Mouse (Mus musculus) heart, embryonic 16.5 days (tissue): Measurements from ENCODE around the gene Hist1h1t. TPM values are rescaled to one million over a fixed set of nuclear protein-coding genes. Genes with fewer than 3 reads are reported as not detected.

Source experiments
- ATAC-seq: fragments of 200-750 bp; cut with Nextera tagmentation; replicated peaks from 2 replicates; pipeline ENCODE4 v1.8.0; 2017; ENCODE audit warnings: moderate number of reproducible peaks; ENCODE audit not compliant: insufficient read depth, low FRiP score; ENCODE audit errors: extremely low read depth
- H3K27ac ChIP-seq: fragments of 300-500 bp; sonication (generic); 2 replicates; pipeline ENCODE4 v1.5.1; 2014; ENCODE audit warnings: mild to moderate bottlenecking, low read length, control low read depth, moderate library complexity
- H3K27me3 ChIP-seq: fragments of 300-500 bp; sonication (generic); 2 replicates; pipeline ENCODE4 v1.6.1; 2014; ENCODE audit warnings: low read length, mixed read lengths; ENCODE audit not compliant: control insufficient read depth, insufficient read depth
- H3K36me3 ChIP-seq: fragments of 300-500 bp; sonication (generic); 2 replicates; pipeline ENCODE4 v1.6.1; 2014; ENCODE audit not compliant: control insufficient read depth, insufficient read depth
- H3K4me1 ChIP-seq: fragments of 300-500 bp; sonication (generic); 2 replicates; pipeline ENCODE4 v1.6.1; 2014; ENCODE audit warnings: low read length, mixed read lengths; ENCODE audit not compliant: control insufficient read depth, insufficient read depth
- H3K4me2 ChIP-seq: fragments of 300-500 bp; sonication (generic); 2 replicates; pipeline ENCODE4 v1.6.1; 2014; ENCODE audit warnings: low read depth, mild to moderate bottlenecking, control low read depth, low read length
- H3K4me3 ChIP-seq: fragments of 300-500 bp; sonication (generic); 2 replicates; pipeline ENCODE4 v1.5.1; 2014; ENCODE audit warnings: mild to moderate bottlenecking, control low read depth, low read length
- H3K9ac ChIP-seq: fragments of 300-500 bp; sonication (generic); 2 replicates; pipeline ENCODE4 v1.6.1; 2014; ENCODE audit warnings: low read length, control low read depth
- H3K9me3 ChIP-seq: fragments of 300-500 bp; sonication (generic); replicated peaks from 2 replicates; pipeline ENCODE4 v1.6.1; 2016; ENCODE audit warnings: low read length; ENCODE audit not compliant: control insufficient read depth
- WGBS: fragments of 180-500 bp; shearing (Covaris S2); extraction: QIAGEN DNeasy Blood & Tissue Kit; methylation state at CpG from one replicate; pipeline ENCODE4 v1.1.7; 2014; 5-methylcytosine and 5-hydroxymethylcytosine counted together
- polyA plus RNA-seq: library from polyadenylated mRNA; unstranded; fragments of >200 nt; fragmentation: Nextera tagmentation; extraction: Ambion mirVana; gene quantifications from 2 replicates; pipeline ENCODE4 v1.2.1, GENCODE M21; 2015

Gene Hist1h1t
- polyA plus RNA-seq, 1 experiment from 2014 or later = not detected

GRCm38 (mm10) chr13:23724239-23724638 lies 28.6 kb downstream of the Hist1h1t start:
- no peak overlapping the region for H3K9ac ChIP-seq
- no peaks in the 10 kb centered on the region for H3K9me3 ChIP-seq
- WGBS = 48% methylated on average over 4 of the region's 4 CpGs
- no peak overlapping the region for H3K27ac ChIP-seq
- H3K36me3 ChIP-seq = no peaks in the 10 kb centered on the region
- no peak overlapping the region for H3K4me2 ChIP-seq
- H3K4me3 ChIP-seq = no peak overlapping the region
- H3K4me1 ChIP-seq = peaks cover 2% of the 10 kb centered on the region
- no peak for ATAC-seq
- H3K27me3 ChIP-seq = no peaks in the 10 kb centered on the region

- Histone ChIP-seq H3K9ac (no peak overlapping the region), H3K36me3 (no peaks in the 10 kb centered on the region), H3K4me2 (no peak overlapping the region), H3K27ac (no peak overlapping the region), H3K27me3 (no peaks in the 10 kb centered on the region), H3K9me3 (no peaks in the 10 kb centered on the region), H3K4me3 (no peak overlapping the region), H3K4me1 (peaks cover 2% of the 10 kb centered on the region)
- ATAC-seq = no peak
- no CpG with 5 or more reads among the region's 1 CpGs for WGBS
Observed at GRCm38 (mm10) chr13:23725213-23725612, 29.6 kb downstream of the Hist1h1t start.

DNA sequence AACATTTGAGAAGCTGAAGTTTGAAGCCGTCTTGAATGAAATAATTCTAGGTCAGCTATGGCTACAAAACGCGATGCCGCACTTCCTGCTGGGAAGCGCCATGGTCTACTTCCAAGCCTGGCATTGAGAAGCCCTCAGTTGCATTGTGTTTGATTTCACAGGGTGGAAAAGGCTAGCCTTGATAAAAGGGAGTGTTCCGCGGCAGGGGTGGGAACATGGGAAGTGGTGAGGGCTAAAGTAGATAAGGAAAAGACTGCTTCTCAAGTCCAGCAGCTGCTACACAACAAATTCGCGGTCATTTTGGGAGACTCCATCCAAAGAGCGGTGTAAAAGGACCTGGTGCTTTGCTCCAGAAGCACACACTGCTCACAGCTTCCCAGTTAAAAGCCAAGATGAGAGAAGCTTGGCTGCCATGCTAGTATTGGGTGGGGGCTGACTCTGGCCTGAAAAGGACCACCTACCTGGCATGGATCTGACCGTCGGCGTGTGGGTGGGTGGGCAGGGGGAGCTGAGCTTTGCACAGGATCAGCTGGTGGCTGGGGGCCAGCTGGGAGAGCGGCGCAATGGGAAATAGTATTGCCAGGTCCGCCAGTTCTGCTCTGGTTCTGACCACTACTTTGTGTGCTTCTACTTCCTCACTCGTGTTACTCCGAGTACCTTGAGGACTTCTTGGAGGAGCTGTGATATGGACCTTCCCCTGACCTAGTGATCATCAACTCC lies 33.0 kb downstream of the Hist1h1t start:
- H3K36me3 ChIP-seq = no peaks in the 10 kb centered on the region
- ATAC-seq = no peak
- H3K27ac ChIP-seq = no peak overlapping the region
- peaks cover 2% of the 10 kb centered on the region for H3K4me1 ChIP-seq
- no peaks in the 10 kb centered on the region for H3K9me3 ChIP-seq
- no peak overlapping the region for H3K4me3 ChIP-seq
- H3K4me2 ChIP-seq = no peak overlapping the region
- H3K27me3 ChIP-seq = no peaks in the 10 kb centered on the region
- 70% methylated on average over 18 of the region's 18 CpGs for WGBS
- no peak overlapping the region for H3K9ac ChIP-seq

- H3K4me1 ChIP-seq = peaks cover under 1% of the 10 kb centered on the region
- H3K27me3 ChIP-seq = no peaks in the 10 kb centered on the region
- H3K4me2 ChIP-seq = no peak overlapping the region
- H3K36me3 ChIP-seq = no peaks in the 10 kb centered on the region
- WGBS = 85% methylated on average over 9 of the region's 9 CpGs
- H3K27ac ChIP-seq = no peak overlapping the region
- no peak overlapping the region for H3K4me3 ChIP-seq
- H3K9ac ChIP-seq = no peak overlapping the region
- no peaks in the 10 kb centered on the region for H3K9me3 ChIP-seq
- no peak for ATAC-seq
Observed at GRCm38 (mm10) chr13:23729192-23729525, 33.5 kb downstream of the Hist1h1t start.

DNA sequence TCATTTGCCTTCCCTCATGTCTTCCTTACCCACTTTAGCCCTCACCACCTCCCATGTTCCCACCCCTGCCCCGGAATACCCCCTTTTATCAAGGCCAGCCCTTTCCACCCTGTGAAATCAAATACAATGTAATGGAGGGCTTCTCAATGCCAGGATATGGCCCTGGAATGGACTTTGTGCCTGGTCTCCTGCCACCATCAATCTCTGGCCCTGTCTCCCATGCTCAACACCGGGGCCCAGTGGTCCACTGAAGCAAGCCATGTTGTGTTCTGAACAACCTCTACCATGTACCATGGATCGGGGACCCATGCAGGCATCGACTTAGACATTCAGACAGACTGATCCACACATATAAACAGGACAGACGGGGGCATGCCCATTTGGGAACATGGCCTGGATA lies 34.1 kb downstream of the Hist1h1t start:
- Histone ChIP-seq H3K36me3 (no peaks in the 10 kb centered on the region), H3K27me3 (no peaks in the 10 kb centered on the region), H3K9ac (no peak overlapping the region), H3K4me3 (no peak overlapping the region), H3K4me2 (no peak overlapping the region), H3K9me3 (no peaks in the 10 kb centered on the region), H3K4me1 (no peaks in the 10 kb centered on the region; the same call in 1 of the 2 replicates), H3K27ac (no peak overlapping the region)
- 93% methylated on average over 5 of the region's 5 CpGs for WGBS
- ATAC-seq = no peak

DNA sequence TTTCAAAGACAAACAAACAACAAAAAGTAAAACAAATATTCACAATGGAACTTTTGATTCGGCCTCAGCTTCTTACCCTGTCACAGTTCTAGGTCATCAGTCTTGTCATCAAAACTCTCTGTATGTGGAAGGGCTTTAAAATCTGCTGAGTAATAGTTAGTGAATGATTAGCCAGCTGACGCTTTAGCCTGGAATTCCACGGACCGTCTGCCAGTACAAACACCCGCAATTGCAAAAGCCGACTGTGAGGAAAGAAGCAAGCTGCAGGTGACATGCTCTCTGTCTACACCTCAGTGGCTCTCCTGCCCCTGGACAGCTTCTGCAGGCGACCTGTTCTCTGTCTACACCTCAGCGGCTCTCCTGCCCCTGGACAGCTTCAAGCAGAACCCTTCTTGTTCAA lies 34.9 kb downstream of the Hist1h1t start:
- Histone ChIP-seq H3K9ac (no peak overlapping the region), H3K27ac (no peak overlapping the region), H3K4me3 (no peak overlapping the region), H3K9me3 (no peaks in the 10 kb centered on the region), H3K27me3 (no peaks in the 10 kb centered on the region), H3K4me2 (no peak overlapping the region; the same call in 1 of the 2 replicates), H3K36me3 (no peaks in the 10 kb centered on the region), H3K4me1 (no peaks in the 10 kb centered on the region)
- 16% methylated on average over 8 of the region's 8 CpGs for WGBS
- no peak for ATAC-seq

- Histone ChIP-seq H3K4me2 (no peak overlapping the region), H3K27ac (no peak overlapping the region), H3K27me3 (no peaks in the 10 kb centered on the region), H3K9me3 (no peaks in the 10 kb centered on the region), H3K9ac (no peak overlapping the region), H3K36me3 (no peaks in the 10 kb centered on the region), H3K4me1 (no peaks in the 10 kb centered on the region), H3K4me3 (no peak overlapping the region)
- no peak for ATAC-seq
- WGBS = 22% methylated on average over 8 of the region's 8 CpGs
Observed at GRCm38 (mm10) chr13:23732156-23732804, 36.7 kb downstream of the Hist1h1t start.

- Histone ChIP-seq H3K4me1 (peaks cover 15% of the 10 kb centered on the region), H3K4me2 (no peak overlapping the region), H3K27ac (no peak overlapping the region), H3K9me3 (no peaks in the 10 kb centered on the region), H3K9ac (no peak overlapping the region), H3K36me3 (no peaks in the 10 kb centered on the region), H3K4me3 (no peak overlapping the region), H3K27me3 (no peaks in the 10 kb centered on the region)
- WGBS = 90% methylated on average over 5 of the region's 5 CpGs
- ATAC-seq = no peak
Observed at GRCm38 (mm10) chr13:23737091-23737490, 41.5 kb downstream of the Hist1h1t start.

GRCm38 (mm10) chr13:23738041-23738440 lies 42.4 kb downstream of the Hist1h1t start:
- no peaks in the 10 kb centered on the region for H3K27me3 ChIP-seq
- peak overlapping the region; percentile 99 for H3K27ac ChIP-seq
- H3K36me3 ChIP-seq = no peaks in the 10 kb centered on the region
- WGBS = 26% methylated on average over 4 of the region's 4 CpGs
- peak overlapping the region; percentile 68 for H3K9ac ChIP-seq
- peak overlapping the region; percentile 74 for H3K4me3 ChIP-seq
- H3K4me2 ChIP-seq = peak overlapping the region; percentile 95
- H3K4me1 ChIP-seq = peaks cover 16% of the 10 kb centered on the region
- ATAC-seq = no peak
- H3K9me3 ChIP-seq = no peaks in the 10 kb centered on the region
